Mouse (Mus musculus): ENCODE measurements at regions not wholly inside any gene's neighbourhood (a gene's known extent, or its start where the extent isn't known, plus 50 kb on each side); places are given as distances from the start of the nearest gene placed in this dataset.

GRCm38 (mm10) chr3:136531604-136532003, 138.3 kb upstream of the Ppp3ca start:
- no peaks in the 10 kb centered on the region for H3K79me2 ChIP-seq (ENCODE audit: control insufficient read depth, insufficient read depth, low read length, poor library complexity)
- H3K4me1 ChIP-seq (ENCODE audit: control insufficient read depth in 1 of 2, insufficient read depth in 2 of 2, low read length in 2 of 2), result no peaks in the 10 kb centered on the region
- no peak overlapping the region for H3K9ac ChIP-seq (ENCODE audit: control insufficient read depth, low read depth, low read length, poor library complexity, severe bottlenecking)
- no peak for DNase-seq (ENCODE audit: low read depth, low spot score)
- H3K27me3 ChIP-seq (ENCODE audit: control insufficient read depth in 1 of 2, insufficient read depth in 2 of 2, low read length in 2 of 2), result no peaks in the 10 kb centered on the region
- no peak for TF ChIP-seq JUND (IDR thresholded peaks at IDR 0.05; ENCODE audit: low read depth, low read length)
- no peak for TF ChIP-seq MYB (IDR thresholded peaks at IDR 0.05; ENCODE audit: low read depth, low read length)
- no peak for TF ChIP-seq E2F4 (IDR thresholded peaks at IDR 0.05; ENCODE audit: borderline replicate concordance, low read depth, low read length)
- TF ChIP-seq TCF12 (IDR thresholded peaks at IDR 0.05; ENCODE audit: low read depth, low read length), result no peak
- no peak for TF ChIP-seq ZKSCAN1 (IDR thresholded peaks at IDR 0.05; ENCODE audit: low read depth, low read length)
- TF ChIP-seq MXI1 (IDR thresholded peaks at IDR 0.05; ENCODE audit: low read depth, low read length), result no peak
- no peak for TF ChIP-seq MAX (IDR thresholded peaks at IDR 0.05; ENCODE audit: low read length)
- no peak for TF ChIP-seq USF2 (IDR thresholded peaks at IDR 0.05; ENCODE audit: borderline replicate concordance in 1 of 2, insufficient read depth in 1 of 2, low read depth in 1 of 2, low read length in 2 of 2)
- TF ChIP-seq POLR2AphosphoS5 (IDR thresholded peaks at IDR 0.05; ENCODE audit: borderline replicate concordance, low read depth, low read length), result no peak
- TF ChIP-seq HCFC1 (IDR thresholded peaks at IDR 0.05; ENCODE audit: low read depth, low read length), result no peak
- TF ChIP-seq SIN3A (IDR thresholded peaks at IDR 0.05; ENCODE audit: low read length), result no peak
- no peak for TF ChIP-seq GABPA (IDR thresholded peaks at IDR 0.05; ENCODE audit: low read depth, low read length)
- no peak for TF ChIP-seq BHLHE40 (IDR thresholded peaks at IDR 0.05; ENCODE audit: borderline replicate concordance, low read depth, low read length)
- no peak overlapping the region for H3K27ac ChIP-seq (ENCODE audit: control insufficient read depth, low read depth, low read length)
- no peaks in the 10 kb centered on the region for H3K36me3 ChIP-seq (ENCODE audit: control insufficient read depth in 1 of 2, insufficient read depth in 2 of 2, low read length in 2 of 2)
- no peak overlapping the region for H3K4me3 ChIP-seq (ENCODE audit: control insufficient read depth in 1 of 2, insufficient read depth in 1 of 2, low read depth in 2 of 2, low read length in 2 of 2)
- H3K9me3 ChIP-seq (replicated peaks; ENCODE audit: insufficient read depth, low read length), result no peaks in the 10 kb centered on the region

GRCm38 (mm10) chr3:136508575-136508974, 161.3 kb upstream of the Ppp3ca start:
- Histone ChIP-seq H3K9ac (ENCODE audit: control insufficient read depth, low read depth, low read length, poor library complexity, severe bottlenecking) (no peak overlapping the region), H3K9me3 (replicated peaks; ENCODE audit: insufficient read depth, low read length) (no peaks in the 10 kb centered on the region), H3K4me1 (ENCODE audit: control insufficient read depth in 1 of 2, insufficient read depth in 2 of 2, low read length in 2 of 2) (no peaks in the 10 kb centered on the region), H3K27me3 (ENCODE audit: control insufficient read depth in 1 of 2, insufficient read depth in 2 of 2, low read length in 2 of 2) (no peaks in the 10 kb centered on the region; a peak in 1 of 4 replicates), H3K4me3 (ENCODE audit: control insufficient read depth in 1 of 2, insufficient read depth in 1 of 2, low read depth in 2 of 2, low read length in 2 of 2) (no peak overlapping the region), H3K79me2 (ENCODE audit: control insufficient read depth, insufficient read depth, low read length, poor library complexity) (no peaks in the 10 kb centered on the region), H3K27ac (ENCODE audit: control insufficient read depth, low read depth, low read length) (no peak overlapping the region), H3K36me3 (ENCODE audit: control insufficient read depth in 1 of 2, insufficient read depth in 2 of 2, low read length in 2 of 2) (no peaks in the 10 kb centered on the region)
- no peak for TF ChIP-seq SMC3 (IDR thresholded peaks at IDR 0.05; ENCODE audit: low read depth, low read length)
- no peak for TF ChIP-seq MYB (IDR thresholded peaks at IDR 0.05; ENCODE audit: low read depth, low read length)
- no peak for TF ChIP-seq POLR2AphosphoS5 (IDR thresholded peaks at IDR 0.05; ENCODE audit: borderline replicate concordance, low read depth, low read length)
- no peak for TF ChIP-seq USF1 (IDR thresholded peaks at IDR 0.05; ENCODE audit: low read depth, low read length)
- no peak for TF ChIP-seq ZC3H11A (IDR thresholded peaks at IDR 0.05; ENCODE audit: low read depth, low read length)
- TF ChIP-seq MAFK (IDR thresholded peaks at IDR 0.05; ENCODE audit: borderline replicate concordance, low read depth, low read length), result no peak
- no peak for TF ChIP-seq RAD21 (IDR thresholded peaks at IDR 0.05; ENCODE audit: low read depth, low read length)
- TF ChIP-seq ETS1 (IDR thresholded peaks at IDR 0.05; ENCODE audit: low read depth, low read length), result no peak
- no peak for TF ChIP-seq POLR2A (IDR thresholded peaks at IDR 0.05; ENCODE audit: control insufficient read depth in 1 of 2, insufficient read depth in 1 of 2, low read depth in 1 of 2, low read length in 2 of 2, poor library complexity in 1 of 2)
- no peak for DNase-seq (ENCODE audit: low read depth, low spot score)
